Mouse (Mus musculus) midbrain, embryonic 11.5 days (tissue): ENCODE results near the gene Gm11084. TPM values are rescaled to one million over a fixed set of nuclear protein-coding genes. Genes with fewer than 3 reads are reported as not detected.

Experiments
- ATAC-seq: fragments of 200-750 bp; cut with Nextera tagmentation; 2 replicates; pipeline ENCODE4 v1.8.0; 2017; ENCODE audit warnings: moderate TSS enrichment, moderate library complexity; ENCODE audit not compliant: low FRiP score
- DNase-seq: peaks from one replicate; pipeline ENCODE4 v3.0.0; 2015; ENCODE audit warnings: low spot score; ENCODE audit errors: missing footprints
- H3K27ac ChIP-seq: fragments of 300-500 bp; sonication (generic); 2 replicates; pipeline ENCODE4 v1.5.1; 2014; ENCODE audit warnings: low read depth, low read length
- H3K27me3 ChIP-seq: fragments of 300-500 bp; sonication (generic); 2 replicates; pipeline ENCODE4 v1.6.1; 2014; ENCODE audit warnings: mild to moderate bottlenecking, low read length, moderate library complexity, mixed read lengths; ENCODE audit not compliant: control insufficient read depth, insufficient read depth
- H3K36me3 ChIP-seq: fragments of 300-500 bp; sonication (generic); 2 replicates; pipeline ENCODE4 v1.6.1; 2014; ENCODE audit warnings: mild to moderate bottlenecking, low read length, moderate library complexity, mixed read lengths; ENCODE audit not compliant: control insufficient read depth, insufficient read depth
- H3K4me1 ChIP-seq: fragments of 300-500 bp; sonication (generic); 2 replicates; pipeline ENCODE4 v1.6.1; 2014; ENCODE audit warnings: low read length; ENCODE audit not compliant: control insufficient read depth, insufficient read depth
- H3K4me2 ChIP-seq: fragments of 300-500 bp; sonication (generic); 2 replicates; pipeline ENCODE4 v1.6.1; 2014; ENCODE audit warnings: mild to moderate bottlenecking, moderate library complexity
- H3K4me3 ChIP-seq: fragments of 300-500 bp; sonication (generic); 2 replicates; pipeline ENCODE4 v1.5.1; 2014; ENCODE audit warnings: low read depth, low read length
- H3K9ac ChIP-seq: fragments of 300-500 bp; sonication (generic); 2 replicates; pipeline ENCODE4 v1.6.1; 2014; ENCODE audit warnings: low read length
- H3K9me3 ChIP-seq: fragments of 300-500 bp; sonication (generic); 2 replicates; pipeline ENCODE4 v1.6.1; 2016; ENCODE audit warnings: low read length; ENCODE audit not compliant: control insufficient read depth
- WGBS: fragments of 180-500 bp; shearing (Covaris S2); extraction: QIAGEN DNeasy Blood & Tissue Kit; methylation state at CpG from one replicate; pipeline ENCODE4 v1.1.7; 2014; 5-methylcytosine and 5-hydroxymethylcytosine counted together
- polyA plus RNA-seq: library from polyadenylated mRNA; unstranded; fragments of >200 nt; fragmentation: Nextera tagmentation; extraction: Ambion mirVana; gene quantifications from 2 replicates; pipeline ENCODE4 v1.2.1, GENCODE M21; 2014

The Gm11084 gene
- polyA plus RNA-seq, 1 experiment from 2014 or later = not detected

DNA sequence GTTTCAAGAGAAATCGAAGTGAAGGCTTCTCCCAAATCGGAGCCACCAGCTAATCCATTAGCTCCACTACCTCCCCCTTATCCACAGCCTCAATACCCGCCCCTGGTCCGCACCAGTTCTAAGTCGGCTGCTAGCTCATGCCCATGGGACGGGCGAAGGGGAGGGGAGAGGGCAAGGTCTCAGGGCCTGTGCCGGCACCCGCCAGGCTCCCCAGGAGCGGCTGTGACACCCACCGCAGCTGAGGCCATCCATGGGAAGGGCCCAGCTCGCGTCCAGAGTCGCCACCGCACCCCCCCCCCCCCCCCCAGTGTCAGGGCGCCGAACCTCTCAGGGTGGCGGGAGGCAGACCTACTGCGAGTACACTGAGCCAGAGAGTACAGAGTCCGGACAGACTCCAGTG, 26.1 kb upstream of the Gm11084 start:
- Histone ChIP-seq H3K36me3 (no peaks in the 10 kb centered on the region), H3K4me3 (no peak overlapping the region), H3K4me1 (no peaks in the 10 kb centered on the region), H3K9me3 (peaks cover 9% of the 10 kb centered on the region; the same call in 1 of the 2 replicates), H3K27ac (no peak overlapping the region), H3K4me2 (no peak overlapping the region), H3K27me3 (no peaks in the 10 kb centered on the region), H3K9ac (no peak overlapping the region)
- 72% methylated on average over 18 of the region's 20 CpGs for WGBS
- ATAC-seq (no peak), DNase-seq (no peak)

GRCm38 (mm10) chr2:73007472-73007871, 21.0 kb upstream of the Gm11084 start:
- ATAC-seq = no peak
- Histone ChIP-seq H3K36me3 (no peaks in the 10 kb centered on the region), H3K9me3 (peaks cover 9% of the 10 kb centered on the region; the same call in 1 of the 2 replicates), H3K4me2 (no peak overlapping the region), H3K9ac (no peak overlapping the region), H3K4me1 (peaks cover 5% of the 10 kb centered on the region; the same call in 1 of the 2 replicates), H3K27me3 (no peaks in the 10 kb centered on the region), H3K27ac (no peak overlapping the region), H3K4me3 (no peak overlapping the region)
- 91% methylated on average over 9 of the region's 9 CpGs for WGBS
- DNase-seq = no peak

GRCm38 (mm10) chr2:73005611-73006515, 19.3 kb upstream of the Gm11084 start:
- Histone ChIP-seq H3K36me3 (no peaks in the 10 kb centered on the region), H3K4me3 (no peak overlapping the region), H3K9ac (no peak overlapping the region), H3K4me2 (no peak overlapping the region), H3K9me3 (peaks cover 5% of the 10 kb centered on the region; the same call in 1 of the 2 replicates), H3K4me1 (peaks cover 5% of the 10 kb centered on the region; the same call in 1 of the 2 replicates), H3K27me3 (no peaks in the 10 kb centered on the region), H3K27ac (no peak overlapping the region)
- no peak for DNase-seq
- ATAC-seq = peak; percentile 50; the same call in 1 of the 2 replicates
- WGBS = 51% methylated on average over 3 of the region's 3 CpGs

DNA sequence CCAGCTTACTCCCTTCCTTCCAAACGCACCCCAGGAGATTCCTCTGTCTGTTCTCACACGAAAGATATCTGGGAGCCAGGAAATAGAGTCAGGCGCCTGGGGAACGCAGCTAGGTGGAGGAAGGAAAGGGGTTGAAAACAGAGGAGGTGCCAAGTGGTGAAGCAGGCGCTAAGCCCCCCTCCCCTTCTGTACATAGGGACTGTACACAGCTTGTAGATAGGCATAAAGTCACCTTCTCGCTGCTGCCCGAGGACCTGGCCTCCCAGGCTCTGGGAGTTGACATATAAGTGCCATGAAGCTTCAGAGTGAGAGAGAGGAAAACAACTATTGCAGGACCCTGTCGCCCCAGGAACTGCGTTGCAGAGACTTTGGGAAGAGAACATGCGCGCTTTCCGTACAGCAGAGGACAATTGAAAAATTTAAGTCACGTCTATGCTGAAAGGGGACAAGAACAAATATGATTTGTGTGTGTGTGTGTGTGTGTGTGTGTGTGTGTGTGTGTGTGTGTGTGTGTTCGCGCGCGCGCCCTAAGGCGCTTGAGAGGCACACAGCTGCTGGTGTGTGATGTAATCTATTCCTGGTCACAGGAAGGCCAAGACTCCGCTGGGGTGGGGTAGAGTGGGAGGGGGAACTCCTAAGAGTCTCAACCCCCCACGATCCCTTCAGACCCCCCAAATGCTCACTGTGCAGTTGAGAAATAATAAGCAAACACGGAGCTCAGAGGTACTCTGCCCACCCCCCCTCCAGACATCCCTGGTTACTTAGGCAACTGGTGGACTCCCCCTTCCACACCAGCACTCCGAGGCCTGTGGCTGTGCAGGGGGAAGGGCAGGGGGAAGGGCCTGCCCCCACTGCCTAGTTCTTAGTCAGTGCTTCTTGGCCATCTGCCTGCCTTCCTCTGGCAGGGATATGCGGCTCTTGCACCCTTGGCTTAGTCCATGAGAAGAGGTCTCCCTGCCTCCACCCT, 17.5 kb upstream of the Gm11084 start:
- Histone ChIP-seq H3K9me3 (no peaks in the 10 kb centered on the region), H3K27me3 (no peaks in the 10 kb centered on the region), H3K4me1 (peaks cover 5% of the 10 kb centered on the region; the same call in 1 of the 2 replicates), H3K9ac (no peak overlapping the region), H3K36me3 (no peaks in the 10 kb centered on the region), H3K27ac (no peak overlapping the region; the same call in 1 of the 2 replicates), H3K4me2 (peak overlapping the region; percentile 24), H3K4me3 (no peak overlapping the region)
- ATAC-seq = peak; percentile 83
- 39% methylated on average over 23 of the region's 24 CpGs for WGBS
- DNase-seq = peak; percentile 90

DNA sequence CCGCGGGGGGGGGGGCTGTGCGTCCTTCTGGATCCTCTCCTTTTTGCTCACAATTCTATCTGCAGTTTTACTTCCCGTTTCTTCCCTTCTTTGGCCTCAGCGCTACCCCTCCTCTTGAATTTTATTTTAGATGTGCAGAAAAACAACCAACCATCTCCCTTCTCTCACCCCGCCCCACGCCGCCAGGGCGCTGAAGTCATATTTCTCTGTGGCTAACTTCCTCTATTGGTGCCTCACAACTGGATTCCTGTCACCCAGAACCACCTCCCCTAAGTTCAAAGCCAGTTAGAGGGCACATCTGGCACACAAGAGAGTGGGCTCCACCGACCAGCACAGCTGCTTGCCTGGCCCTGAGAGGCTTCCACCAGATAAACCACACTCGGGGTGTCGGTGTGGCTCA, 16.5 kb upstream of the Gm11084 start:
- Histone ChIP-seq H3K4me3 (no peak overlapping the region), H3K27ac (no peak overlapping the region)

GRCm38 (mm10) chr2:73002451-73002850, 15.9 kb upstream of the Gm11084 start:
- WGBS = 93% methylated on average over 6 of the region's 6 CpGs

More for the DNA sequence above, 16.5 kb upstream of the Gm11084 start:
- DNase-seq (no peak), ATAC-seq (no peak)
- Histone ChIP-seq H3K27me3 (no peaks in the 10 kb centered on the region), H3K36me3 (no peaks in the 10 kb centered on the region), H3K9me3 (no peaks in the 10 kb centered on the region), H3K4me1 (peaks cover 5% of the 10 kb centered on the region; the same call in 1 of the 2 replicates), H3K4me2 (no peak overlapping the region), H3K9ac (no peak overlapping the region)
- 59% methylated on average over 12 of the region's 12 CpGs for WGBS

GRCm38 (mm10) chr2:73001994-73002393, 15.5 kb upstream of the Gm11084 start:
- DNase-seq = no peak

More at GRCm38 (mm10) chr2:73002451-73002850, 15.9 kb upstream of the Gm11084 start:
- Histone ChIP-seq H3K4me1 (peaks cover 5% of the 10 kb centered on the region; the same call in 1 of the 2 replicates), H3K27ac (no peak overlapping the region), H3K4me3 (no peak overlapping the region), H3K27me3 (no peaks in the 10 kb centered on the region), H3K4me2 (no peak overlapping the region), H3K9me3 (no peaks in the 10 kb centered on the region), H3K36me3 (no peaks in the 10 kb centered on the region), H3K9ac (no peak overlapping the region)
- ATAC-seq = no peak
- no peak for DNase-seq

DNA sequence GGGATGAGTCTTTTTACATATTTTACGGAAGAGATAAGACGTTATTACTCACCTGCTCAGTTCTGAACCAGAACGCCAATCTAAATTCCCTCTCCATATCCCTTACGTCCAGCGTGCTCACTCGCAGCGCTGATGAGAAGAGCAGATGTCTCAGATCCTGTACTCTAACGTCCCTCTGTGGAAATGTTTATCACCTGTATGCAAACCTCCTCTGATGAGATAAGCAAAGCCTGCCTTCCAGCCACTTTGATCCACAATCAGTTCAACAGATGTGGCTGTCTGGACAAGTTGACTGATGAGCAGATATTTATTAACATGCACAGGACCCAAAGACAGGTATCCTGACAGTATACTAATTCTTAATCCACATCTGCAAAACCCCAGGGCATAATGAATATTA, 13.7 kb upstream of the Gm11084 start:
- Histone ChIP-seq H3K9me3 (no peaks in the 10 kb centered on the region), H3K36me3 (no peaks in the 10 kb centered on the region), H3K27me3 (no peaks in the 10 kb centered on the region), H3K27ac (no peak overlapping the region), H3K9ac (no peak overlapping the region), H3K4me2 (no peak overlapping the region), H3K4me3 (no peak overlapping the region), H3K4me1 (peaks cover 5% of the 10 kb centered on the region; the same call in 1 of the 2 replicates)
- 91% methylated on average over 8 of the region's 8 CpGs for WGBS
- DNase-seq (no peak), ATAC-seq (no peak)

More at GRCm38 (mm10) chr2:73001994-73002393, 15.5 kb upstream of the Gm11084 start:
- Histone ChIP-seq H3K27ac (no peak overlapping the region), H3K36me3 (no peaks in the 10 kb centered on the region), H3K4me1 (peaks cover 5% of the 10 kb centered on the region; the same call in 1 of the 2 replicates), H3K9me3 (no peaks in the 10 kb centered on the region), H3K4me2 (no peak overlapping the region), H3K9ac (no peak overlapping the region), H3K4me3 (no peak overlapping the region), H3K27me3 (no peaks in the 10 kb centered on the region)
- ATAC-seq = no peak
- 92% methylated on average over 5 of the region's 5 CpGs for WGBS
